Mouse (Mus musculus): ENCODE data around the gene Exosc8. TPM values are rescaled to one million over a fixed set of nuclear protein-coding genes. Genes with fewer than 3 reads are reported as not detected.

The Exosc8 gene
- polyA plus RNA-seq, 1 experiment from 2014 or later = 158 TPM

Other genes with a start within 250 kb of the Exosc8 start
- gene Supt20, start 42.6 kb downstream of the Exosc8 start, polyA plus RNA-seq (2016; fragmentation: Nextera tagmentation; extraction: Ambion mirVana) = 126 and 129 TPM in 2 replicates
- not detected in 2 replicates for gene Gm21958, start 21.0 kb downstream of the Exosc8 start, polyA plus RNA-seq (2016; fragmentation: Nextera tagmentation; extraction: Ambion mirVana)
- 45.0 and 48.1 TPM in 2 replicates for gene Alg5, start 146 bp upstream of the Exosc8 start, polyA plus RNA-seq (2016; fragmentation: Nextera tagmentation; extraction: Ambion mirVana)
- gene Smad9, start 20.2 kb upstream of the Exosc8 start, polyA plus RNA-seq (2016; fragmentation: Nextera tagmentation; extraction: Ambion mirVana) = 0.87 and 1.1 TPM in 2 replicates
- 60.8 and 64.0 TPM in 2 replicates for gene Rfxap, start 72.4 kb upstream of the Exosc8 start, polyA plus RNA-seq (2016; fragmentation: Nextera tagmentation; extraction: Ambion mirVana)
- not detected in 2 replicates for gene Sertm1, start 180.5 kb upstream of the Exosc8 start, polyA plus RNA-seq (2016; fragmentation: Nextera tagmentation; extraction: Ambion mirVana)